Mouse (Mus musculus) embryonic fibroblast, embryonic 13.5 days (primary cell): ENCODE measurements around the gene App.

ENCODE experiments used
- CTCF ChIP-seq: IDR thresholded peaks from 2 replicates; pipeline ENCODE4 v1.5.1; 2011; ENCODE audit warnings: mild to moderate bottlenecking, control low read depth, low read length, moderate library complexity, borderline replicate concordance; ENCODE audit not compliant: insufficient read depth
- POLR2A ChIP-seq: IDR thresholded peaks from 2 replicates; pipeline ENCODE4 v1.6.1; 2011; ENCODE audit warnings: low read depth, mild to moderate bottlenecking, control low read depth, low read length, moderate library complexity

DNA sequence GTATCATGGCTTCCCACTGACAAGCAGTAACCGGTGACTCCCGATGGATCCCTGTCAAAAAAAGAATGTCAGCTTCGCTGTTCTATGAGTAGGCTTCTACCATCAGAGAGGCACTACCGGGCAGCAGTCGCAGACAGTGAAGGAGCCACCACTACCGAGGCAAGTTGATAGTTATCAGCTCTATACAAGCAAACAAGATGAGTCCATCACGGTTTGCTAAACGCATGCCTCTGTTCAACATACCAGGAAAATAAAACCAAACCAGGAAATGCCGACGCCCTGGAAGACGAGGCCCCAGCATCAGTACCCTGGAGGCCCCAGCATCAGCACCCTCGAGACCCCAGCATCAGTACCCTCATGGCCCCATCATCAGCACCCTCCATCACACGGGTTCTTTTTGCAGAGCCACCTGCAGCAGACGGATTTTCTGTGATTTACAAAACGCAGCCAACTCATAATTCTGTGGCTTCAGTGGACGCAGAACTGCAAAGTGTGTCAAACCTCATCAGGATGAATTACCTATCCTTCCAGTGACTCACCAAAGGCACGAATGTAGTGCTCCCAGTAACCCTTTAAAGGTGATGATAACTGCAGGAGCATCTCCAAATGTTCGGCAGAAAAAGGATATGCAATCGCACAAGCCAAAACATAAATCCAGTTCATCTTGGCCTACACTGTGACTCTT, 2.6 kb downstream of the App start:
- TF ChIP-seq CTCF (no peak), POLR2A (no peak)
